In genomic region chr7:127814241-127814921, GRCm38 (mm10) we compare ENCODE assay signal across 9 mouse cellular contexts. TPM values are rescaled to one million over a fixed set of nuclear protein-coding genes. Genes with fewer than 3 reads are reported as not detected.
DNase-seq lines count a peak whose midpoint lies in the region; ATAC-seq and TF ChIP-seq lines count a peak whose summit lies in the region.
"Had no signal": no experiment of that assay in that cellular context is flagged by ENCODE, and none has a peak within 500 bp of the region (broad histone marks: within the 10 kb centered on the region; RNA-seq: fewer than 3 reads in every experiment).

No protein-coding gene starts in this region.

- H3K27me3 ChIP-seq in heart, embryonic 12.5 days (replicated peaks) = no peaks in the 10 kb centered on the region
- no peaks in the 10 kb centered on the region for H3K27me3 ChIP-seq in heart, adult 2 months (ENCODE audit: control insufficient read depth, insufficient read depth, low read length)
- H3K27me3 ChIP-seq in liver, postnatal 0 days (ENCODE audit: insufficient read depth, low read length) = no peaks in the 10 kb centered on the region
- H3K27me3 ChIP-seq: midbrain, embryonic 12.5 days had no signal

- H3K4me1 ChIP-seq in heart, embryonic 12.5 days (replicated peaks) = 0 out of 2 replicates have a peak, but pooled peaks cover 2% of the 10 kb centered on the region
- peaks cover 10% of the 10 kb centered on the region for H3K4me1 ChIP-seq in heart, adult 2 months (ENCODE audit: control insufficient read depth, insufficient read depth, low read length)
- peaks cover 19% of the 10 kb centered on the region for H3K4me1 ChIP-seq in liver, postnatal 0 days (ENCODE audit: insufficient read depth)
- H3K4me1 ChIP-seq: midbrain, embryonic 12.5 days had no signal

- H3K9ac ChIP-seq in heart, embryonic 12.5 days = no peak overlapping the region
- H3K9ac ChIP-seq in heart, adult 2 months (ENCODE audit: low read depth, low read length) = peak overlapping the region; percentile 54
- H3K9ac ChIP-seq in liver, postnatal 0 days (replicated peaks) = peak overlapping the region; percentile 53
- H3K9ac ChIP-seq: midbrain, embryonic 12.5 days had no signal

- DNase-seq in heart, adult 11 months = peak; percentile 98
- peak; percentile 96 for DNase-seq in cerebellum, adult 8-10 months
- peak; percentile 85 to 89 for DNase-seq in heart, adult 2 months
- peak; percentile 61 to 78 for DNase-seq in kidney, postnatal 25 days
- peak; percentile 58 for DNase-seq in liver, postnatal 0 days
- DNase-seq in embryo, embryonic 10.5 days (ENCODE audit: low spot score) = no peak
- DNase-seq in urinary bladder, adult 18-20 months (ENCODE audit: low spot score in 2 of 2) = no peak

- ATAC-seq in heart, embryonic 12.5 days (ENCODE audit: insufficient number of reproducible peaks, low FRiP score) = no peak
- peak; percentile 78 for ATAC-seq in liver, postnatal 0 days

- intact Hi-C loops in heart, adult 2 months (cut with DNase I) = loop anchor here (1.0 to 10.0 kb wide), 2 partner anchors 14 to 390 kb away; partner anchors contain the start of genes Cox6a2 and Hsd3b7

- no peak overlapping the region for H3K27ac ChIP-seq in heart, embryonic 12.5 days (ENCODE audit: poor library complexity, severe bottlenecking)
- H3K27ac ChIP-seq in heart, adult 2 months = peak overlapping the region; percentile 83
- H3K27ac ChIP-seq in liver, postnatal 0 days (ENCODE audit: low read depth) = peak overlapping the region; percentile 97
- H3K27ac ChIP-seq: midbrain, embryonic 12.5 days had no signal

- WGBS in heart, embryonic 12.5 days = 78% methylated on average over 19 of the region's 19 CpGs
- WGBS in heart, adult 2 months = 30% methylated on average over 19 of the region's 19 CpGs
- WGBS in liver, postnatal 0 days (ENCODE audit: insufficient replicate concordance) = 62% methylated on average over 19 of the region's 19 CpGs

- H3K4me3 ChIP-seq in heart, embryonic 12.5 days = no peak overlapping the region
- peak overlapping the region; percentile 26 for H3K4me3 ChIP-seq in heart, adult 2 months
- no peak overlapping the region for H3K4me3 ChIP-seq in liver, postnatal 0 days (ENCODE audit: low read depth, low read length)
- H3K4me3 ChIP-seq: midbrain, embryonic 12.5 days had no signal

- TF ChIP-seq EP300 in heart, adult 2 months (IDR thresholded peaks at IDR 0.05; ENCODE audit: insufficient read depth, low read depth, low read length) = 0 out of 2 replicates have a peak, but pooled peaks have one; percentile 2
- peak; percentile 75 for TF ChIP-seq EP300 in liver, postnatal 0 days (IDR thresholded peaks at IDR 0.05; ENCODE audit: low read depth)

- no peaks in the 10 kb centered on the region for H3K79me2 ChIP-seq in heart, adult 2 months (replicated peaks; ENCODE audit: control insufficient read depth, insufficient read depth, low read length)

- TF ChIP-seq POLR2A in heart, adult 2 months (IDR thresholded peaks at IDR 0.05; ENCODE audit: insufficient read depth, low read depth, low read length) = 0 out of 2 replicates have a peak, but pooled peaks have one; percentile 3

- no peak overlapping the region for H3K4me2 ChIP-seq in heart, embryonic 12.5 days
- H3K4me2 ChIP-seq in liver, postnatal 0 days (ENCODE audit: low read depth, low read length) = peak overlapping the region; percentile 50
- H3K4me2 ChIP-seq: midbrain, embryonic 12.5 days had no signal

- H3K9me3 ChIP-seq in heart, embryonic 12.5 days (replicated peaks) = no peaks in the 10 kb centered on the region
- H3K9me3 ChIP-seq in liver, postnatal 0 days (ENCODE audit: low read length) = no peaks in the 10 kb centered on the region
- H3K9me3 ChIP-seq: midbrain, embryonic 12.5 days had no signal

- TF ChIP-seq CTCF in heart, adult 2 months (IDR thresholded peaks at IDR 0.05) = peak; percentile 12; the same call in 1 of the 2 replicates
- TF ChIP-seq CTCF in liver, postnatal 0 days (IDR thresholded peaks at IDR 0.05; ENCODE audit: low read depth) = no peak

- H3K36me3 ChIP-seq in heart, embryonic 12.5 days = no peaks in the 10 kb centered on the region
- H3K36me3 ChIP-seq in heart, adult 2 months (ENCODE audit: control insufficient read depth, insufficient read depth, low read length) = no peaks in the 10 kb centered on the region
- no peaks in the 10 kb centered on the region for H3K36me3 ChIP-seq in liver, postnatal 0 days (replicated peaks; ENCODE audit: insufficient read depth, low read length)

RNA-seq across cellular contexts. Expression of gene Stx4a, which starts 9.7 kb away (rescaled TPM):
- polyA plus RNA-seq in heart, embryonic 12.5 days (2016; fragmentation: Nextera tagmentation; extraction: Ambion mirVana) = 44.7 and 47.4 TPM in 2 replicates
- 10 to 100 TPM; 68.4 to 71.9 TPM for total RNA-seq in heart, adult 2 months (2021)
- polyA plus RNA-seq in heart, adult 2 months (2012; rRNA removed) = 79.3 and 83.0 TPM in 2 replicates
- 15.8 and 17.5 TPM in 2 replicates for polyA plus RNA-seq in liver, postnatal 0 days (2015; fragmentation: Nextera tagmentation; extraction: Ambion mirVana)

RNA-seq across cellular contexts. Expression of gene Stx1b, which starts 10.0 kb away (rescaled TPM):
- polyA plus RNA-seq in heart, embryonic 12.5 days (2016; fragmentation: Nextera tagmentation; extraction: Ambion mirVana) = 1.5 and 2.2 TPM in 2 replicates
- total RNA-seq in heart, adult 2 months (2021) = 1 to 10 TPM in 1 of 2 experiments, under 1 TPM in 1; 0.77 to 1.1 TPM
- polyA plus RNA-seq in heart, adult 2 months (2012; rRNA removed) = 3.8 and 4.0 TPM in 2 replicates
- polyA plus RNA-seq in liver, postnatal 0 days (2015; fragmentation: Nextera tagmentation; extraction: Ambion mirVana) = 0.18 and 0.48 TPM in 2 replicates

RNA-seq across cellular contexts. Expression of gene Hsd3b7, which starts 14.0 kb away (rescaled TPM):
- polyA plus RNA-seq in heart, embryonic 12.5 days (2016; fragmentation: Nextera tagmentation; extraction: Ambion mirVana) = 19.0 and 21.1 TPM in 2 replicates
- 10 to 100 TPM in 1 of 2 experiments, 1 to 10 TPM in 1; 9.8 to 12.9 TPM for total RNA-seq in heart, adult 2 months (2021)
- 37.0 and 45.0 TPM in 2 replicates for polyA plus RNA-seq in heart, adult 2 months (2012; rRNA removed)
- 218 and 224 TPM in 2 replicates for polyA plus RNA-seq in liver, postnatal 0 days (2015; fragmentation: Nextera tagmentation; extraction: Ambion mirVana)

RNA-seq across cellular contexts. Expression of gene Gm49388, which starts 29.0 kb away (rescaled TPM):
- not detected in 2 replicates for polyA plus RNA-seq in heart, embryonic 12.5 days (2016; fragmentation: Nextera tagmentation; extraction: Ambion mirVana)
- total RNA-seq in heart, adult 2 months (2021) = 1 to 10 TPM; 1.6 to 2.6 TPM
- polyA plus RNA-seq in heart, adult 2 months (2012; rRNA removed) = not detected in 2 replicates
- polyA plus RNA-seq in liver, postnatal 0 days (2015; fragmentation: Nextera tagmentation; extraction: Ambion mirVana) = 0.26 TPM in 1 of 2 replicates, not detected in the other
- polyA plus RNA-seq: midbrain, embryonic 12.5 days had no signal

RNA-seq across cellular contexts. Expression of gene Setd1a, which starts 37.9 kb away (rescaled TPM):
- polyA plus RNA-seq in heart, embryonic 12.5 days (2016; fragmentation: Nextera tagmentation; extraction: Ambion mirVana) = 12.1 and 14.6 TPM in 2 replicates
- total RNA-seq in heart, adult 2 months (2021) = 10 to 100 TPM; 16.3 to 18.5 TPM
- polyA plus RNA-seq in heart, adult 2 months (2012; rRNA removed) = 7.1 and 8.6 TPM in 2 replicates
- polyA plus RNA-seq in liver, postnatal 0 days (2015; fragmentation: Nextera tagmentation; extraction: Ambion mirVana) = 5.5 and 7.3 TPM in 2 replicates

Comparison
In these comparisons a context has a peak if more than half of its experiments do, and no peak if none do; other contexts are left out.
1. DNase-seq: peak in heart, adult 11 months (single experiment), cerebellum, adult 8-10 months (single experiment), heart, adult 2 months (2 of 2), kidney, postnatal 25 days (2 of 2) and liver, postnatal 0 days (single experiment); none in embryo, embryonic 10.5 days (single experiment) and urinary bladder, adult 18-20 months (0 of 2).